Mouse (Mus musculus) left cerebral cortex, adult 8-10 months (tissue): Measurements from ENCODE around the gene Prss1. TPM values are rescaled to one million over a fixed set of nuclear protein-coding genes. Genes with fewer than 3 reads are reported as not detected.
"Not testable (repeated sequence)": the region's sequence is repeated elsewhere in the genome, so short reads cannot be mapped to it uniquely, and the experiment has no call there.

Source experiments
- DNase-seq, 2 experiments: peaks; one replicate each; pipeline ENCODE4 v3.0.0; 2022; ENCODE audit warnings: low spot score in 2 of 2
- total RNA-seq, 4 experiments: library from RNA; stranded (reverse); gene quantifications; 2 replicates each; pipeline ENCODE4 v1.2.4; 2022

Prss1 gene
- not detected for total RNA-seq

DNA sequence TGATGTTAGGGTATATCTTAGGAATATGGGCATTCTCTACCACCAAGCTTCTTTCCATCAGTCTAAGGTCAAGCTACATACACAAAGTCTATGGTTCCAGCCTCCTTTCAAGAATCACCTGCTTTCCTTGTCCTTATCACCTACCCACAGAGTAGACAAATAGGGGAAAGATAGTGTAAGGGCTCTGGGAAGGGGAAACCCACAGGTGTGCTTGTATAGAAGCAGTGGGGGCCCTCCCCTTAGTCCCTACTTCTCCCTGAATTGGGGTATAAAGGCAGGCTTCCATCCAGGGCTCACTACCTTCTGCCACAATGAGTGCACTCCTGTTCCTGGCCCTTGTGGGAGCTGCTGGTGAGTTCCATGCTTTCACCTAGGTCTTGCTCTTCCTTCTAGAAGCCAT, at the start of gene Prss1:
Prss1 (plus strand) TSS at position 301 of the 400 bp plus-strand sequence.
- DNase-seq = not testable (repeated sequence)

DNA sequence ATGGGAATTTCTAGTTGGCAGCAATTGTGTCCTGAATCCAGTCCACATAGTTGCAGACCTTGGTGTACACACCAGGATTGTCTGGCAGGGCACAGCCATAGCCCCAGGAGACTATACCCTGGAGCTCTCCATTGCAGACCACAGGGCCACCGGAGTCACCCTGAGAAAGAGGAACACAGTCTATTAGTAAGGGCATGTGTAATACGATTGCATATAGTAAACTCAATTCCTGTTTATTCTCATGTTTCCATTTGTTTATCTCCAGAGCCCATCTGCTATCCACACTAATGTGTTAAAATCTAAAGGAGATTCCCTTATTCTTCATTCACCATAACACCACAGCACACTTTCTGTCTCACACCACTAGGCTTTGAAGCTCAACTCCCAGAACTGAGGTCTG, 16.5 kb upstream of the Prss1 start:
- DNase-seq = not testable (repeated sequence)

DNA sequence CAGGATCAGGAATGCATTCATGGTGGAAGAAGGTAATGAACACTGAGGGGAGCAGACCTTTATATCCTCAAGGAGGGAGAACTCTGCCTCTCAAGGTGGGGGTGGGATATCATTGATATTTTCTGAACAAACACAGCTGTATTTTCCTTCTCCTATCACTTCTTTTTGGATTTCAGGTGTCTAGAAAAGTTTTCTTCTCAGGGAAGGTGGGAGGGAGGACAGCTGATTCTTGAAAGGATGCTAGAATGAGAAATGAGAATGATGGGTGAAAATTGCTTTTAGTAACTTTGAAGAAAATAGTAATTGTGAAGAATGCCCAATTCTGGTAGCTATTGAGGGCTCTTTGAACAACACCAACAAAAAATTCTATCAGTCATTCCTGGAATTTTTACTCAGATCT, 12.7 kb upstream of the Prss1 start, which contains the start of gene Gm10334:
Gm10334 (minus strand) TSS at position 101 of the 400 bp plus-strand sequence.
- not testable (repeated sequence) for DNase-seq

DNA sequence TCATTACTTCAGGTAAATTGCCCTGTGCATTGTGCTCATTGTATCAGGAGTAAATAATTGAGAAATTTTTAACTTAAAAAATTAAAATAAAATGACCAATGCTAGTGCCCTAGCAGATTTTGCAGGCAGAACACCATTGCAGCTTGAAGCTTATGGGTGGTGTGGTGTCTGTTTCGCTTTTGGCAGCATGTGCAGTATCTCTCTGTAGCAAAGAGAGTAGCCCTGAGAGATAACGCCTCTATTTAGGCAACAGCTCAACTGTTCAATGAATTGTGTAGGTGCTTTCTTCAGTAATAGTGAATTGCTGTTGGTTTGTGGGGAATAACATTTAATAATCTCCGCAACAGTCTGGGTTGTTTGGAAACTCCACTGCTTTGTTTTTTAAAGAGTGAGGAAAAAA, 40.6 kb downstream of the Prss1 start:
- DNase-seq = no peak

DNA sequence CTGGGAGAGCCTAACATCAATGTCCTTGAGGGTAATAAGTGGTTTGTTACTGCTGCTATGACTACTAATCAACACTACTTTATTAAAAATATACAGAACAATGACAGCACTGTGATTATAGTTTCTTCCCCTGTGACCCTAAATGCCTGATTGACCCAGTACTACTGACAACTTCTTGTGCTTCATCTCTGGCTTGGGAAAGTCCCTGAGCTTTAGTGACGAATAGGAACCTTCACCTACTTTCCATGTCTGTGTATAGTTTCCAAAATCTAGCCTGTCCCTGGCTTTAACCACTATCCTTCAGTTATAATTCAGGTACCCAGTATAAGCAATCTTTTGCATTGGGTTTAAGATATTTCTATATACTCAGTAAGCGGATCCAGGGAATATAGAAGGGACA, 46.2 kb downstream of the Prss1 start:
- no peak for DNase-seq

DNA sequence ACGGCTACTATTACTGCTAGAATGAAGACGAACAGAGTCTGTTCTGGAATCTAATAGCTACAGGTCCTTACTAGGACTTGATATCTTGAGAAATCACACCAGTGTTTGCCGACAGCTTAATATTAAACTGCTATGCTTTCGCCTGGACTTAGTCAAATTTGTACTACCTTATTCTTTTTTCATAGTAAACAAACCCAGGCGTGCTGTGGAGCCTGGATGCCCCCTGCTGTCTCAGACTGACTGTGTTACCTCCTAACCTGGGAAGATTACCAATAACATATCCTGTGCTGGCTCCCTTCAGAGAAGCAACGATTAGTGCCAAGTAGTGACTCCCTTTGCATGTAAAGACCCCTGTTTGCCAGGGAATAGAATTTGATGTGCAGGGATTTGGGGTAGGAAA, 46.6 kb downstream of the Prss1 start:
- no peak for DNase-seq

Other genes with a start within 250 kb of the Prss1 start
- not detected for gene Try4, start 156.7 kb upstream of the Prss1 start, total RNA-seq
- gene Try5, start 142.1 kb upstream of the Prss1 start, total RNA-seq = not detected
- gene Try10, start 104.8 kb upstream of the Prss1 start, total RNA-seq = not detected
- gene Prss3, start 81.3 kb upstream of the Prss1 start, total RNA-seq = under 1 TPM in 1 of 4 experiments, not detected in 3; 0.49 TPM
- gene Gm5771, start 66.6 kb upstream of the Prss1 start, total RNA-seq = not detected
- 1 to 10 TPM in 2 of 4 experiments, under 1 TPM in 1, not detected in 1; 0.66 to 1.3 (median 1.2) TPM for gene Gm10334, start 12.8 kb upstream of the Prss1 start, total RNA-seq
- gene Prss2, start 62.9 kb downstream of the Prss1 start, total RNA-seq = not detected
- gene Ephb6, start 146.6 kb downstream of the Prss1 start, total RNA-seq = 100 to 1,000 TPM; 120 to 138 (median 128) TPM
- 1 to 10 TPM; 2.3 to 2.8 (median 2.6) TPM for gene Trpv6, start 177.5 kb downstream of the Prss1 start, total RNA-seq
- not detected for gene Trpv5, start 221.8 kb downstream of the Prss1 start, total RNA-seq
- gene Llcfc1, start 225.5 kb downstream of the Prss1 start, total RNA-seq = not detected
- gene Kel, start 245.4 kb downstream of the Prss1 start, total RNA-seq = not detected